Mouse (Mus musculus): ENCODE data around the gene Epop. TPM values are rescaled to one million over a fixed set of nuclear protein-coding genes. Genes with fewer than 3 reads are reported as not detected.

The Epop gene
- total and polyA plus RNA-seq, 3 experiments, result 2.0 to 16.2 (median 6.8) TPM

DNA sequence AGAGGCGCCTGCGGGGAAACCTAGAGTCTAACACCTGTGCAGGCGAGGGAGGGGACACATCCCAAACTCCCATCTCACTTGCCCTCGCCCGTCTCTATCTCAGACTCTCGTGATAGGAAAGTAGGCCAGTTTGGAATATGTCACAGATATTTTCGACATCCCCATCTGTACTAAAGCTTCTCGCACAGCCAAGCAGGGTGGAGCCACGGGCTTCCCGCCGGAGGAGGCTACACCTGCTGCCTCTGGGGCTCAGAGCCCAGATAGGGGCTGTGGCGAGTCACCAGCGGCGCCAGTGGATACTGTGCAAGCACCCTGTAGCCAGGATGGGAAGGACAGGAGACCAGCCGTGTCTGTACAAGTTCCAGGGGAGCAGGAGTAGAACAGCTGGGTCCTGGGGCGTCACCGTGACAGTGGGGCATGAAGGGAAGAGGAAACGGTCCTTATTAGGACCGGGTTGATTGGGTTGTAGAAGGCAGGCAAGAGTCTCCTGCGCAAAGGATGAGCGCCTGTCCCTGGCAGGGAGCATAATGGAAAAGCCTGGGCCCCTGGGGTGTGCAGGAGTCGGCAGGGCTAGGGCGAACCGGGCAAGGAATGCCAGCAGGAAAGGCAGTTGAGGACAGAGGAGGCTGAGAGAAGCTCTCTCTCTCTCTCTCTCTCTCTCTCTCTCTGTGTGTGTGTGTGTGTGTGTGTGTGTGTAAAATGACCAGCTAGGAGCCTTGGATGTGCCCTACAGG, 39.1 kb downstream of the Epop start:
- no peak for DNase-seq

DNA sequence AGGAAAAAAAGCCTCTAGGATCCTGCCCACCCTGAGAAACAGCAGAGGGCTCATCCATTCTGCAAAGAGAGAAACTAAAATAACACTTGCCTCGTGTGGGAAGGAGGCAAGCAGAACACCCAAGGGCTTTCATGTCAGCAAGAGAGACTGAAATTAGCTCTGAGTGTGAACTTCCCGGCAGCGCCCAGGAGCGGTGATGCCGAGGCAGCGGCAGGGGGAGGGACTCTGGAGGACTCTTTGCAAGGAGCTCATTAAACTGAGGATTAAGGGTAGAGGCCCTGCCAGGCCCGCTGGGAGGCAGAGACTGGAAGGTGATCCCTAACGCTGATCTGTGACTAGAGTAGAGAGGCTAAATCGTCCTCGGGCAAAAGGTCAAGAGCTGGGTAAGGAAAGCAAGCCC, 40.3 kb downstream of the Epop start:
- DNase-seq, result no peak

DNA sequence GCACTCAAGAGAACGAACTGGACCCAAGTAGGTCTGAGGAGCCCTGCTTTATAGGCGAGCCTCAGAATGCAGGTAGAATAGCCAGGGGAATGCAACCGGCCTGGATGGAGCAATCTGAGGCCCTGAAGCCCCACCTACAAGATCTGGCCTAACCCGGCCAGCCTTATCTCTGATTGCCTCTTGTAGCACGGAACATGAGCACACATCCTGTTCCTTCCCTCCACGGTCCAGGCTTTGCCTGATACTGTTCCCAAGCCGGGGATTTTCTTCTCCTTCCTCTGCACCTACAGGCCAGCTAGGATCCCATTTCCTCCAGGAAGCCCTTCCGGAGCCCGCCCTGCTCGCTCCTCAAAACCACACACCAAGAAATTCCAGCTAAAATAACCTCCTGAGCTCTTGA, 43.6 kb downstream of the Epop start:
- DNase-seq, result no peak

DNA sequence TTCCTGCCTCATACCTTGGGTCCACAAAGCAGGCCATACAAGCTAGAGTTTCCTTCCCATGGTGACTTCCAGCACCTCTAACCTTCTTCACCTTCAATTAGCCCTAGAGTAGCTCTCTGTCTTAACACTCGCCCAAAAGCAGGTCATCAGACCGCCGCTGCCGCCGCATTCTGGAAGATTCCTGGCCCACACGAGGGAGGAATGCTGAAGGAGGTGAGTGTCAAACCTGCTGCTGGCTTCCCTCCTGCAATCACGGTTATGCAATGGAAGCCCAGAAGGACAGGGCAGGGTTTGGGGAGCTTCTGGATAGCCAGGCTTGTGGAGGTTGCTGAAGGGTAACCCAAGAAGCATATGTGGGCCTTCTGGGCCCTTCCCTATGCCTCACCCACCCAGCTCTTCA, 45.0 kb downstream of the Epop start:
- no peak for DNase-seq

DNA sequence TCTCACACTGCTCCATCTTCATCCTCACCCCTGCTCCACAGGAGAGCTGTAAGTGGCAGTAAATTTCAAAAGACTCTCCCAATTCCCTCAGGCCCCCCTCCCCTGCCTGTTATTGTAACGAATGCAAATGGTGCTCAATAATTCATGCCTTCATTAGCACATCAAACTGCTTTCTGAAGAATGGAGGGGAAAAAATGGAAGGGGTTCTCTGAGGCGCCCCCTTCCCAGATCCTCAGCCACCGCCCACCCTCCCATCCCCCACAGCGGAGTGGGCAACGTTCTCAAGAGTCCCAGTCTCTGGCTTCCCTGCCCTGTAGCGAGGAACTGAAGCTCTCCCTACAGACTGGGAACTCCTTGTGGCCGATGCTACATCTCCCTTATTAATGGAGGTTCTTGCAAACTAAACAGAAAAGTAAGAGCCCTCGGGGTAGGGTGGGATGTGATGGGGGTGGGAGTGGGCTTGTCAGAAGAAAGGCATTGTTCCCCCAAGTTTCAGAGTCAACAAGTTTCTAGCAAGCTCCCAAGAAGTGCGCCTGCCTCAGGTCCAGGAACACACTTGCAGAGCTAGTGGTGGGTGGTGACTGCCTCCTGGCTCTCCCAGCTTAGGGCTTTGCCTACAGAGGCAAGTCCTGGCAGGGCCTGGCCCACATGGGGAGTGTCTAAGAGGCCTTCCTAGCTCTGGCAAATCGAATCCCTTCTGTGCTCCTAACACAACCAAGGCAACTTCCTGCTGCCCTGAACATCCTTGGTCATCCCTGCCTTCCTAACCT, 50.2 kb downstream of the Epop start:
- no peak for DNase-seq

DNA sequence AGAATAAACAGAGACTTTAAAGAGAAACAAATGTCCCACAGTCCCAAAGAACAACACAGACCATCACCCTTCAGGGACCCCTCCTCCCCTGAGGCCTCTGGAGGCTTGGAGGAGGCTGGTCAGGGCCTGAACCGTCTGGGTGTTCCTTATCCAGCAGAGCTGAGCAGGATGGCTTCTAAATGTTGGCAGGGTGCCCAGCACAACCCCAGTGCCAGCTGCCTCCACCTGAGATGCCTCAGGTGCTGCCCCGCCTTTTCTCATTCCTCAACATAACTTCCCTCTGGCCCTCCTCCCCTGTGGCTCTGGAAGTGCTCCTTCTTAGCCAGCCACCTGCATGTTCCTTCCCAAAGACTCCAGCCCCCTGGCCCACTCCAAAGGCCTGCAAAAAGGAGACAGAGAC, 51.2 kb downstream of the Epop start:
- no peak for DNase-seq

Small RNA genes lying within 50 kb of the gene (microRNA-seq; reads per million reads assigned to microRNA genes)
- gene Gm24158 (0 reads per million in 2 experiments), gene Mir6927 (0 to 0.83 reads per million in 2 experiments)

Other genes starting within 250 kb of the Epop start
- 10 to 100 TPM; 29.0 to 29.3 TPM for gene Arhgap23, start 214.2 kb downstream of the Epop start, total RNA-seq (2021)
- 96.3 and 106 TPM in 2 replicates for gene Arhgap23, start 214.2 kb downstream of the Epop start, polyA plus RNA-seq (2012; rRNA removed)
- gene 4933428G20Rik, start 129.4 kb downstream of the Epop start, total RNA-seq (2021), result under 1 TPM in 1 of 2 experiments, not detected in 1; 0.59 TPM
- gene 4933428G20Rik, start 129.4 kb downstream of the Epop start, polyA plus RNA-seq (2012; rRNA removed), result 0.07 and 0.09 TPM in 2 replicates
- gene Srcin1, start 53.5 kb downstream of the Epop start, total RNA-seq (2021), result 10 to 100 TPM; 11.2 to 13.9 TPM
- gene Srcin1, start 53.5 kb downstream of the Epop start, polyA plus RNA-seq (2012; rRNA removed), result 13.8 and 17.9 TPM in 2 replicates
- 10 to 100 TPM; 30.6 to 51.2 TPM for gene Mllt6, start 33.7 kb upstream of the Epop start, total RNA-seq (2021)
- gene Mllt6, start 33.7 kb upstream of the Epop start, polyA plus RNA-seq (2012; rRNA removed), result 73.0 and 85.8 TPM in 2 replicates
- gene Cisd3, start 56.1 kb upstream of the Epop start, total RNA-seq (2021), result 100 to 1,000 TPM; 183 to 265 TPM
- gene Cisd3, start 56.1 kb upstream of the Epop start, polyA plus RNA-seq (2012; rRNA removed), result 61.6 and 66.4 TPM in 2 replicates
- gene Pcgf2, start 70.8 kb upstream of the Epop start, total RNA-seq (2021), result 10 to 100 TPM; 19.8 to 26.1 TPM
- gene Pcgf2, start 70.8 kb upstream of the Epop start, polyA plus RNA-seq (2012; rRNA removed), result 89.5 and 107 TPM in 2 replicates
- 100 to 1,000 TPM; 224 to 239 TPM for gene Psmb3, start 73.7 kb upstream of the Epop start, total RNA-seq (2021)
- 247 and 261 TPM in 2 replicates for gene Psmb3, start 73.7 kb upstream of the Epop start, polyA plus RNA-seq (2012; rRNA removed)
- 10 to 100 TPM; 26.9 to 27.2 TPM for gene Pip4k2b, start 115.0 kb upstream of the Epop start, total RNA-seq (2021)
- gene Pip4k2b, start 115.0 kb upstream of the Epop start, polyA plus RNA-seq (2012; rRNA removed), result 12.8 and 14.7 TPM in 2 replicates
- 10 to 100 TPM; 17.5 to 28.9 TPM for gene Cwc25, start 136.9 kb upstream of the Epop start, total RNA-seq (2021)
- 5.1 and 6.5 TPM in 2 replicates for gene Cwc25, start 136.9 kb upstream of the Epop start, polyA plus RNA-seq (2012; rRNA removed)
- gene 1700001P01Rik, start 146.2 kb upstream of the Epop start, total RNA-seq (2021), result under 1 TPM in 1 of 2 experiments, not detected in 1; 0.49 TPM
- not detected in 2 replicates for gene 1700001P01Rik, start 146.2 kb upstream of the Epop start, polyA plus RNA-seq (2012; rRNA removed)
- gene Rpl23, start 152.7 kb upstream of the Epop start, total RNA-seq (2021), result 100 to 1,000 TPM; 700 to 846 TPM
- 13.7 and 14.2 TPM in 2 replicates for gene Rpl23, start 152.7 kb upstream of the Epop start, polyA plus RNA-seq (2012; rRNA removed)
- gene Lasp1, start 169.3 kb upstream of the Epop start, total RNA-seq (2021), result 100 to 1,000 TPM; 118 to 172 TPM
- gene Lasp1, start 169.3 kb upstream of the Epop start, polyA plus RNA-seq (2012; rRNA removed), result 127 and 138 TPM in 2 replicates
- gene B230217C12Rik, start 211.1 kb upstream of the Epop start, total RNA-seq (2021), result 1 to 10 TPM; 2.9 to 4.6 TPM
- gene B230217C12Rik, start 211.1 kb upstream of the Epop start, polyA plus RNA-seq (2012; rRNA removed), result 1.8 and 2.5 TPM in 2 replicates

All from adrenal gland, adult 2 months (tissue).